Mouse (Mus musculus) T-helper 2 cell (primary cell): ENCODE data around the gene Tlnrd1.

Experiments
- in situ Hi-C: fragments of 300-600 bp; cut with MboI, MseI; formaldehyde crosslinking; loops from one replicate; pipeline ENCODE4 v1.15.1; 2025; ENCODE audit warnings: high pct_unique_total_duplicates

Gene Tlnrd1

GRCm38 (mm10) chr7:83885835-83886234 is 1.7 kb upstream of the Tlnrd1 start:
- in situ Hi-C loops: loop anchor here (25.0 kb wide), 1 partner anchor 851 kb away; no protein-coding TSS in a partner anchor

- in situ Hi-C loops: loop anchor here (5.0 to 25.0 kb wide), 2 partner anchors 233 to 852 kb away; no protein-coding TSS in a partner anchor
These were observed 922 bp upstream of the Tlnrd1 start for GRCm38 (mm10) chr7:83884921-83885532.

DNA sequence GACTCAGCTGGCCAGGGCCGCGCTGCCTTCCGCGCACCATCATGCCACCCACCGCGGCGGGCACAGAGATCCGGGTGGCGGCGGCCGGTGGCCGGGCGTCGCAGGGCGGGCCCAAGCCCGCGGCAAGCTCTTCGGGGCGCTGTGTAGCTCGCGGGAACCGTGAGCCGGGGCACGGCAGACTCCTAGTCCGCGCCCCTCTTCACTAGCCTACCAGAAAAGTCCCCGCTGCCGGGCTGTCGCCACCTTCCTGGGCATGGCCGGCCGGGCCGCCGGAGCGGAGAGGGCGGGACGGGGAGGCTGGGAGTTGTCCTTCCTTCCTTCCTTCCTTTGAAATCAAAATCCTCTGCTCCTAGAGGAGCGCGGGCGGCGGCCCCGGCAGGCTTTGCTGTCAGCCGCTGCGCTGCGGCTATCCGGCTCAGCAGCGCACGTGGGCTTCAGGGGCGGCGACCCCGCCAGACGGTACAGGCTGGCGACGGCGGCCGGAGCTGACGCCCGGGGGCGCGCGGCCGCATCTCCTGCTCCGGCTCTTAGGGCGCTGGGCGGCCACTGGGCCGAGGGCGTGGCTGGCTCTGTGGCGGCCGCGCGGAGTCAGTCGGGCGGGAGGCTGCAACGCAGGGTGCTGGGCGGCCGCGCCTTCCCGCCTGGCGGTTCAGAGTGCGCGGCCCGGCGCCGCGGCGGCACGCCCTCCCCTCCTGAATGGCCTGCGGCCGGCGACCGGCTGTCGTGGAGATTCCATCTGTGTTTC is 657 bp downstream of the Tlnrd1 start:
- in situ Hi-C loops: loop anchor here (5.0 to 25.0 kb wide), 2 partner anchors 231 to 854 kb away; no protein-coding TSS in a partner anchor

GRCm38 (mm10) chr7:83882633-83883275 is 1.4 kb downstream of the Tlnrd1 start:
- in situ Hi-C loops: loop anchor here (5.0 to 25.0 kb wide), 2 partner anchors 230 to 855 kb away; no protein-coding TSS in a partner anchor

- in situ Hi-C loops: loop anchor here (5.0 to 25.0 kb wide), 2 partner anchors 230 to 855 kb away; no protein-coding TSS in a partner anchor
These were observed 1.9 kb downstream of the Tlnrd1 start for GRCm38 (mm10) chr7:83882150-83882632.

DNA sequence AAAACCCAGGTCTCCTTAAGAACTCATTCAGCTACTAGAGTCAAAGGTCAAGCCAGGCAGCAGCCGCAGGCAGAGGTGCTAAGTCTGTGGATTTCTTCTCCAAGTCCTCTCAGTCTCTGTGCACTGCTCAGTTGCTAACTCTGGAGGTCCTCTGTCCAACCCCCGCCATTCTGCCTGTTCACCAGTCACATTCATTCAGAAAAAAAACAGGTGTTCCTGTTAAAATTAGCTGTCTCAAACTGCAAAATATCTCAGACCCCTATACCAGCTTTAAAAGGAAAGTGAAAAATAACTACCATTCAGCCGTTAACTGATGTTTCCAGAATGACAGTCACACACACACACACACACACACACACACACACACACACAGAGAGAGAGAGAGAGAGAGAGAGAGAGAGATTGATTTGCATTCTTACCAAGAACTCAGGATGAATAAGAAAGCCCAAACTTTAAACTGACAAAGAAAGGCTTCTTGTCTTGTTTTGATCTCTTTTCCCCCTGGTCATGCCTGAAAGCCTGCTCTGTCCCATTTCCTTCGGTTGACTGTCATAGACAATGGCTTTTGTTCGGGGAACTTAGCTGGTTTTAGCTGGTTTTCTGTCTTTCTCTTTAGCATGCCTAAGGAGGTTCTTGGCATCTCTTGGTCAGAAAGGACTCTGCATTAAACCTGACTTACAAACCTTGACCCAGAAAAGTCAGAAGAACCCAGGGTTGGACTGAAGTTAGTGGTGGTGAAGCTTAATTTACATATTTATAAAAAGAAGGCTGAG is 5.2 kb downstream of the Tlnrd1 start:
- in situ Hi-C loops: loop anchor here (10.0 to 25.0 kb wide), 2 partner anchors 264 to 858 kb away; no protein-coding TSS in a partner anchor

GRCm38 (mm10) chr7:83877088-83877487 is 7.0 kb downstream of the Tlnrd1 start:
- in situ Hi-C loops: loop anchor here (10.0 to 25.0 kb wide), 2 partner anchors 262 to 860 kb away; no protein-coding TSS in a partner anchor

DNA sequence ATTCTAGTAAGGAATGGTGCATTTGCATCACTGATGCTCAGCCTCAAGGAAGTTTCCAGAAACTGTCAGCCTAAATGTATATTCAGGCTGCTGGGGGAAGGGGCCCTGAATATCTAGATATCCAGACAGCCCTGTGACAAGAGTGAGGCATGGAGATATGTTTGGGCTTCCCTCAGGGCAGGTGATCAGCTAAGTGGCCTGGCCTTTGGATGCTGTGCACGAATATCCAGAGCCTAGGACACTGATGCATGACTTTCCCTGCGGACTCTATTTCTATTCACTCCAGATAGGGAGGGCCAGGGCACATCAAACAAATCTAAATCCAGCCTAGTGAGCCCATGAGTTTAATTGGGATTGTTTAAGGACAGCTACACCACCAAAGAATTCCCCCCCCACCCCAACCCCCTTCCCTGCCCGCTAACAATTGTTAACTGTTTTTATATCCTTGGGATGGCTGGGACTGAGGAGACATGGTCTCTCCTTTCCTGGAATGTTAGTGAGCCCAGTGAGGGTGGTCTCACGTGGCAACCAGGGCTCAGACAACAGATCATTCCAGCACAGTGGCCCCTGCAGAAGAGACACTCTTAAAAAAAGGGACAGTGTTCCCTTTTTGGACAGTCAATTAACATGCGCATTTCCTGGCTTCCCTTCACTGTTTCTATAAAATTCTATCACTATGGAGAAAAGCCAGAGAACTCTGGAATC is 14.1 kb downstream of the Tlnrd1 start:
- in situ Hi-C loops: loop anchor here (10.0 kb wide), 1 partner anchor 255 kb away; no protein-coding TSS in a partner anchor

- in situ Hi-C loops: no loop called here
These were observed 15.9 kb downstream of the Tlnrd1 start for GRCm38 (mm10) chr7:83868200-83868599.

DNA sequence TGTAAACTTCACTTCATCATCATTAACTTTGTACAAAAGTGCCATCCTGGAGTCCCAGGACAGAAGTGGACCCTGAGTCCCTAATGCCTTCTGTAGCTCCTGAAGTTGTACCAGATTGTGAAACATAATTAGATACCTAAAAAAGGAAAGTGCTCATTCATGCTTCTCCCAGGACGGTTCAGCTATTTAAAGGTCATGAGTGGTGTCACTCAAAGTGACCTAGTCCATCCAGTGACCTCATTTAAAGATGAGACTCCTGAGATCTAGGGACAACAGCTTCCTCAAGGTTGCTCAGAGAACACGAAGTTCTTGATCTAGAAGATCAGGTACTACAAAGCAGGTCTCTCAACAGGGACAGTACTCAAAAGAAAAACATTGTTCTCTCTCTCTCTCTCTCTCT is 20.6 kb downstream of the Tlnrd1 start:
- in situ Hi-C loops: no loop called here

DNA sequence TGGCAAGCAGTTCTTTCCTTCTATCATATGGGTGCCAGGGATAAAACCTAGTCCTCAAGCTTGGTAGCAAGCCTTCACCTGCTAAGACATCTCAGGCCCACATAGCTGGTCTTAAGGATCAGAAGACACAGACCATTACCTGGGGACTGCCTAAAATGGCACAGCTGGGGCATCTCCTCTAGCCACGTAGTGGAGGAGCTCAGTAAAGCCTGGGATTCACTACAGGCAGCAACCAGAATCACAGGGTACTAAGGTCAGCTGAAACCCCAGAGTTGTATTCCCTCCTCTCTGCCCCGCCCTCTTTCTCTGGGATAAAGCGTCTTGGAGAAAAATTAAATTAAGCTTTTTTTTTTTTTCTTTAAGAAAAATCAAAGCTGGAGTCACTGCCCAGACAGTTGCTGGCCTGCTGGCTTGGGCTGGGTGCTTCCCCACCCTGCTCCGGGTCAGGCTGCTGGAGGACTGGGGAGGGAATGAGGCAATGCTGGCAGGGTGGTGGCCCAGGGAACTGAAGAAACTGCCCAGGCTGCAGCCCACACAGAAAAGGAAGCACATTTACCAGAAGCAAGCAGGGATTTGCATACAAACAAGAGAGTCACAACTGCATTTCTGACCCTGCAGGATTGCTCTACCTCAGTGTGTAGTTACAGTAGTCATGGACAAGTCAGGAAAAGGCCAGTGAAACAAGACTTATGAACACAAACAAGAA is 24.6 kb downstream of the Tlnrd1 start:
- in situ Hi-C loops: no loop called here

- in situ Hi-C loops: no loop called here
These were observed 26.2 kb downstream of the Tlnrd1 start for GRCm38 (mm10) chr7:83857921-83858320.

- in situ Hi-C loops: no loop called here
These were observed 27.0 kb downstream of the Tlnrd1 start for GRCm38 (mm10) chr7:83857208-83857488.

DNA sequence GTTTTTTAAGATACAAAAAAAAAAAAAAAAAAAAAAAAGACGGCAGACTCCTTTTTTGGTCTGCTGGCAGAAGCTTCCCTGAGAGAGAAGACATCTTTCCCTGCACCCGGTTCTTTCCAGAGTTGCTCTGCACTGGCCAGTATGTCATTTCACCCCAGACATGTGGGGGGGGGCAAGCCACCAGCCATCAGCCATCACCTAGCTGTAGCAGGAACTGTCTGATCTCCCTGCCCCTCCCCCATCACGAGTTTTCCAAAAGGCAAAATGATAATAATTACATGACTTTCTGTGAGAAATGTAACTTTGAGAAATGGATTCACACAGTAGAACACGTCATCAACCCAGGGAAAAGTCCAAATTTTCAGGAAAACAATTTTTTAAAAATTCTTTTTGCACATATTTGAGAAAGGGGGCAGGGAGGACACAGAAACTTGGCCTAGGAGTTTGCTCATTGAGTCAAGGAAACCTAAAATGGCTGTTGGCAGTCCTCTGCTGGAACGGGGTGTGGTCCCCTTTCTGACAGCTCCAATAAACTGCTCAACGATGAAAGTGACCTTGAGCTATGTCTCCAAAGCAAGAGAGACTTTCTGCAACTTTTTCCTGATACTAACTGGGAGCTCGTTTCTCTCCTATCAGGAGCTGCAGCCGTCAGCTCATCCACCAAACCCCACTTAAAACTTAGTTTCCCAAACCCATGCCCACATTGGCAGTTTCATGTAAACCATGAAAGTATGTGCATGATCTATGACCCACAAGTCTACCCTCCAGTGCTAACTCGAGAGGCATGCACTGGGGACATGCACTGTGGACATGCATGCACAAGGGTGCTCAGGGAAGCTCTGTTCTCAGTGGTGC is 27.5 kb downstream of the Tlnrd1 start:
- in situ Hi-C loops: no loop called here

DNA sequence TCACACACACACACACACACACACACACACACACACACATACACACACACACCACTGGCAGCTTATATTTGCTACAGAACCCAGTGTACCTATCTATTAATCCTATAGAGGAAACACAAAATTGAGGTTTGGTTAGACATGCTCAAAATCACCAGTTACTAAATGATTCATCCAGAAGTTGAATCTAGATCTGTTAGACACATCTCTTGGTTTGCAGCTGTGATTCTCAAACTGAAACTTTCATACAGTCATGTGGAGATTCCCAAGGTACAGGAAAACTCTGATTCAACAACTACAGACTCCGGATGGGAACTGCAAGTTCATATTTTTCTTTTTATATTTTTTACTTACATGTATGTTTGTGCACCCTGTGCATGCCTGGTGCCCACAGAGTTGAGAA is 28.9 kb downstream of the Tlnrd1 start:
- in situ Hi-C loops: no loop called here

DNA sequence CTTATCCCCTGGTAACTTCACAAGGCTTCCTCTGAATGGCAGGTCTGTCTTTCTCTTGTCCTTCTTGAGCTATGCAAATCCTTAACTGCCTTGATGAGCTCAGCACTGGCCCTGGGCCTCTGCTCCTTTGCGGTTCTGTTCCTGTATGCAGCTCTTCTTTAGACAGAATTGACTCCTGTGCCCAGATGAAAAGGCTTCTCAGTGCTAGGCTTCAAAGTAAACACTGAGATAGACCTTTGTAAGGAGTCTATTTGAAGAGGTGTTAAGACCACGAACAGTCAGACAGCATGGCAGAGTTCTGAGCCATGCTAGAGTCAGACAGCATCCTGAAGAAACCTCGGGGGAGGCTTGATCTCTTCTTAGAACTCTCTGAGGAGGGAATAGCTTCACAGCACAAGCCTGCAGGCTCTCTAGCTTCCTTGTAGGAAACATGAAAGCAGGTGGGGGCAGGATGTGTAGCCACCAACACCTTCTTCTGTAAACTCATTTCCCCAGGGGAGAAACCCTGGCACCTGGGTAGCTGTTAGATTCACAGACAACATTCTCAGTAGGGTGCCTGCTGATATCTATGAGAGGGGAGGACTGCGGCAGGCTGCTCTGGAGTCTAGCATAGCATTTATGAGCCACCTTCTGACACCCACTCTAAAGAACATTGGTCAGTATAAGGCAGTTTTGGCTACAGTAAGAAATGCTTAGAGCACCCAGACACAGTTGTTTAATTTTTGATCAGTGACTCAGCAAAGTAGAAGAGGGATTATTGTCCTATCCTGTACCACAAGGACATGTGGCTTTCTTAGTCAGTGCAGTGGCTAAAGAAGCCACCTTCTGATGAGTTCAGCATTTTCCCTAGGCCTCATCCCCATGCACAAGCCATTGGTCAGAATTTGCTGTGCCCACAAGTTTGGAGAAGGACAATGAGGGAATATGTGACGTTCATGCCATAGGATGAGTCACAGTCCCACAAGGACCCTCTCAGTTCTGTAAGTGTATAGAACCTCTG is 31.4 kb downstream of the Tlnrd1 start:
- in situ Hi-C loops: no loop called here

GRCm38 (mm10) chr7:83851569-83852380 is 32.3 kb downstream of the Tlnrd1 start:
- in situ Hi-C loops: no loop called here
